Mouse (Mus musculus) macrophage (primary cell): ENCODE measurements around the gene Mfsd11. TPM values are rescaled to one million over a fixed set of nuclear protein-coding genes. Genes with fewer than 3 reads are reported as not detected.

Source experiments
- H3K27ac ChIP-seq: fragments of 350-480 bp; formaldehyde crosslinking; 2 replicates; pipeline ENCODE4 v1.9.0; 2021
- H3K36me3 ChIP-seq: fragments of 350-480 bp; formaldehyde crosslinking; 2 replicates; pipeline ENCODE4 v1.9.0; 2021; ENCODE audit errors: inconsistent target
- H3K4me3 ChIP-seq: fragments of 350-480 bp; formaldehyde crosslinking; 2 replicates; pipeline ENCODE4 v1.9.0; 2021; ENCODE audit errors: inconsistent target
- H3K79me2 ChIP-seq: fragments of 350-480 bp; formaldehyde crosslinking; 2 replicates; pipeline ENCODE4 v1.9.0; 2021; ENCODE audit errors: inconsistent target
- WGBS: methylation state at CpG from one replicate; pipeline ENCODE4 v1.1.7; 2026; ENCODE audit warnings: inconsistent platforms; ENCODE audit not compliant: missing documents; 5-methylcytosine and 5-hydroxymethylcytosine counted together
- polyA plus RNA-seq: library from polyadenylated mRNA; stranded (reverse); fragments of 250-400 nt; gene quantifications from 3 replicates; pipeline ENCODE4 v1.2.4, GENCODE M21; 2018; ENCODE audit warnings: inconsistent platforms

Mfsd11 gene
- polyA plus RNA-seq, 1 experiment from 2014 or later = 118 TPM

- Histone ChIP-seq H3K4me3 (no peak overlapping the region), H3K79me2 (no peaks in the 10 kb centered on the region), H3K36me3 (no peaks in the 10 kb centered on the region), H3K27ac (no peak overlapping the region)
- 6% methylated on average over 22 of the region's 23 CpGs for WGBS
Observed at GRCm38 (mm10) chr11:116905741-116906456, 53.7 kb downstream of the Mfsd11 start.

GRCm38 (mm10) chr11:116913573-116913972 lies 61.3 kb downstream of the Mfsd11 start:
- H3K36me3 ChIP-seq = no peaks in the 10 kb centered on the region
- WGBS = 71% methylated on average over 16 of the region's 16 CpGs
- H3K27ac ChIP-seq = no peak overlapping the region
- no peaks in the 10 kb centered on the region for H3K79me2 ChIP-seq
- H3K4me3 ChIP-seq = no peak overlapping the region

- Histone ChIP-seq H3K79me2 (no peaks in the 10 kb centered on the region), H3K4me3 (no peak overlapping the region), H3K36me3 (no peaks in the 10 kb centered on the region), H3K27ac (no peak overlapping the region)
- WGBS = 76% methylated on average over 5 of the region's 5 CpGs
Observed at GRCm38 (mm10) chr11:116914267-116914885, 62.1 kb downstream of the Mfsd11 start.

GRCm38 (mm10) chr11:116915241-116915640 lies 63.0 kb downstream of the Mfsd11 start:
- no peaks in the 10 kb centered on the region for H3K79me2 ChIP-seq
- H3K4me3 ChIP-seq = no peak overlapping the region
- H3K36me3 ChIP-seq = no peaks in the 10 kb centered on the region
- no peak overlapping the region for H3K27ac ChIP-seq
- 86% methylated on average over 3 of the region's 3 CpGs for WGBS

- 55% methylated on average over 7 of the region's 7 CpGs for WGBS
- Histone ChIP-seq H3K27ac (no peak overlapping the region), H3K4me3 (no peak overlapping the region), H3K36me3 (no peaks in the 10 kb centered on the region), H3K79me2 (no peaks in the 10 kb centered on the region)
Observed at GRCm38 (mm10) chr11:116917361-116917760, 65.1 kb downstream of the Mfsd11 start.

- 3% methylated on average over 75 of the region's 90 CpGs for WGBS
- Histone ChIP-seq H3K36me3 (no peaks in the 10 kb centered on the region), H3K79me2 (no peaks in the 10 kb centered on the region), H3K4me3 (no peak within 1 kb of the TSS), H3K27ac (no peak within 1 kb of the TSS)
Observed at GRCm38 (mm10) chr11:116918323-116919185, 66.3 kb downstream of the Mfsd11 start, which contains the start of gene Mgat5b. Gene Mgat5b (plus strand): TSS chr11:116918863.

GRCm38 (mm10) chr11:116919186-116920020 lies 67.2 kb downstream of the Mfsd11 start:
- no peaks in the 10 kb centered on the region for H3K36me3 ChIP-seq
- no peaks in the 10 kb centered on the region for H3K79me2 ChIP-seq
- WGBS = 8% methylated on average over 42 of the region's 58 CpGs
- H3K4me3 ChIP-seq = no peak overlapping the region
- H3K27ac ChIP-seq = no peak overlapping the region

- Histone ChIP-seq H3K4me3 (no peak overlapping the region), H3K79me2 (no peaks in the 10 kb centered on the region), H3K27ac (no peak overlapping the region), H3K36me3 (no peaks in the 10 kb centered on the region)
- 6% methylated on average over 5 of the region's 6 CpGs for WGBS
Observed at GRCm38 (mm10) chr11:116920746-116921145, 68.5 kb downstream of the Mfsd11 start.

GRCm38 (mm10) chr11:116922058-116922457 lies 69.8 kb downstream of the Mfsd11 start:
- H3K4me3 ChIP-seq = no peak overlapping the region
- H3K27ac ChIP-seq = no peak overlapping the region
- no peaks in the 10 kb centered on the region for H3K79me2 ChIP-seq
- H3K36me3 ChIP-seq = no peaks in the 10 kb centered on the region
- 61% methylated on average over 7 of the region's 7 CpGs for WGBS

Other genes starting within 250 kb of the Mfsd11 start
- gene Rhbdf2, start 225.4 kb upstream of the Mfsd11 start, polyA plus RNA-seq = 14.2 to 37.1 TPM (median 21.7 TPM) in 3 replicates
- not detected in 3 replicates for gene Prcd, start 198.9 kb upstream of the Mfsd11 start, polyA plus RNA-seq
- gene Cygb, start 198.1 kb upstream of the Mfsd11 start, polyA plus RNA-seq = not detected in 3 replicates
- not detected in 3 replicates for gene St6galnac1, start 76.9 kb upstream of the Mfsd11 start, polyA plus RNA-seq
- not detected in 3 replicates for gene Mxra7, start 24.4 kb upstream of the Mfsd11 start, polyA plus RNA-seq
- gene Mettl23, start 9.2 kb upstream of the Mfsd11 start, polyA plus RNA-seq = 12.5 to 17.0 TPM (median 16.0 TPM) in 3 replicates
- 19.8 to 25.1 TPM (median 21.8 TPM) in 3 replicates for gene Jmjd6, start 9.0 kb upstream of the Mfsd11 start, polyA plus RNA-seq
- gene Srsf2, start 654 bp downstream of the Mfsd11 start, polyA plus RNA-seq = 176 to 306 TPM (median 187 TPM) in 3 replicates
- gene Mgat5b, start 66.4 kb downstream of the Mfsd11 start, polyA plus RNA-seq = not detected in 3 replicates